Mouse (Mus musculus): ENCODE measurements at regions not wholly inside any gene's neighbourhood (a gene's known extent, or its start where the extent isn't known, plus 50 kb on each side); places are given as distances from the start of the nearest gene placed in this dataset.

DNA sequence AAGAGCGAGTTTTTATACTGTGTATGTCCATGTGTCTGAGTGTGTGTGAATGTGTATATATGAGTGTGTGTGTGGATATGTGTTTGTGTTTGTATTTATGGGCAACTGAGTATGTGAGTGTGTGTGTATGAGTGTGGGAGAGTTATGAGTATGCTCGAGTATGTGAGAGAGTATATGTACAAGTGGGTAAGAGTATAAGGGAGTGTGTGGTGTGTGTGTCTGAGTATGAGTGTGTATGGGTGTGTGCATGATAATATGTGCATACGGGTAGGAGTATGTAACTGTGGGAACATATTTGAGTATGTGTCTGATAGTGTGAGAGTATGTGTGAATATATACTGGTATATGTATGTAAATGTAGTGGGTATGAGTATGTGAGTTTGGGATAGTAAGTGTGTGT lies 110.0 kb upstream of the Arhgef26 start:
- ATAC-seq (ENCODE audit: low FRiP score) (no peak), DNase-seq (ENCODE audit: low spot score, missing footprints) (no peak)
- no peak overlapping the region for H3K4me3 ChIP-seq (ENCODE audit: low read depth, low read length)
- H3K36me3 ChIP-seq (ENCODE audit: control insufficient read depth, insufficient read depth, low read length), result no peaks in the 10 kb centered on the region
- H3K27ac ChIP-seq (ENCODE audit: low read depth, low read length), result no peak overlapping the region
- H3K4me2 ChIP-seq, result no peak overlapping the region
- 85% methylated on average over 3 of the region's 3 CpGs for WGBS
- no peak overlapping the region for H3K9ac ChIP-seq (ENCODE audit: low read length)
- H3K4me1 ChIP-seq (ENCODE audit: control insufficient read depth, insufficient read depth, low read length), result no peaks in the 10 kb centered on the region
- H3K9me3 ChIP-seq (ENCODE audit: control insufficient read depth, low read length), result no peaks in the 10 kb centered on the region
- no peaks in the 10 kb centered on the region for H3K27me3 ChIP-seq (ENCODE audit: control insufficient read depth, insufficient read depth, low read length)

DNA sequence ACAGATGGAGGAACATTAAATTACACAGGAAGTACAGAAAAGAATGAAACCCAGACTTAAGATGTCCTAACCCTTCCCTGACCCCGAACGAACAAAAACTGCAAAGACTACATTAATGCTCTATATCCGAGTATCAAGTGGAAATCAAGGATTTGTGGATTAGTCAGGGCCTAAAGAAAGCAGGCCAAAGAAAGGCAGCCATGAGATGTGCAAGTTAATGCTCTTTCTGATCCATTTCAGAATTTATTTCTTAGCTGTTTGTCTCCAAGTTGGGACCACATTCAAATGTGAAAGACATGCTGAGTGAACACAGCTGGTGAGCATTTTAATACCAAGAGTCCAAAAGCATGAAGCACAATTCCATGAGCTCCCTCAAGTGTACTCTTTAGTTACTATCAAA lies 97.1 kb upstream of the Arhgef26 start:
- ATAC-seq (ENCODE audit: low FRiP score) (no peak), DNase-seq (ENCODE audit: low spot score, missing footprints) (no peak)
- Histone ChIP-seq H3K4me2 (no peak overlapping the region), H3K36me3 (ENCODE audit: control insufficient read depth, insufficient read depth, low read length) (no peaks in the 10 kb centered on the region), H3K27me3 (ENCODE audit: control insufficient read depth, insufficient read depth, low read length) (no peaks in the 10 kb centered on the region), H3K4me3 (ENCODE audit: low read depth, low read length) (no peak overlapping the region), H3K9me3 (ENCODE audit: control insufficient read depth, low read length) (no peaks in the 10 kb centered on the region), H3K9ac (ENCODE audit: low read length) (no peak overlapping the region), H3K27ac (ENCODE audit: low read depth, low read length) (no peak overlapping the region), H3K4me1 (ENCODE audit: control insufficient read depth, insufficient read depth, low read length) (no peaks in the 10 kb centered on the region)
- WGBS, result 73% methylated on average over 3 of the region's 3 CpGs

DNA sequence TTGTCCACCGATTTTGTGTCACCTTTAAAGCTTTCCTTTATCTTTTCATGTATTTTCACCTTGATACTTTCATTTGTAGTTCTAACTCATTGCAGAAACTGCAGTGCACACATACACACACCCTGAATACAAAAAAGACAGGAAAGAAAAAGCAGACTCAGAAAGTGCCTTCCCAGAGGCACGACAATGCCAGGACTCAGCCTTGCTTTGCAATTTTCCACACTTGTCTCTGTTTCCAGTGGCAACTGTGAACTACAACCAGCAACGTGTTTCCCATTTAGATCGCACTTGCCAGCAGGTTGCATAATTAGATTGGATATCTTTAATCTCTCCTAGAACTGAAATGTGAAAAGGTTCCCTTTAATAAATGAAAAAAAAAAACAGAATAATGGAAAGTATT lies 66.4 kb upstream of the Arhgef26 start:
- DNase-seq (ENCODE audit: low spot score, missing footprints) (no peak), ATAC-seq (ENCODE audit: low FRiP score) (no peak)
- Histone ChIP-seq H3K4me1 (ENCODE audit: control insufficient read depth, insufficient read depth, low read length) (no peaks in the 10 kb centered on the region), H3K36me3 (ENCODE audit: control insufficient read depth, insufficient read depth, low read length) (no peaks in the 10 kb centered on the region), H3K9me3 (ENCODE audit: control insufficient read depth, low read length) (no peaks in the 10 kb centered on the region), H3K4me2 (no peak overlapping the region), H3K27me3 (ENCODE audit: control insufficient read depth, insufficient read depth, low read length) (no peaks in the 10 kb centered on the region), H3K4me3 (ENCODE audit: low read depth, low read length) (no peak overlapping the region), H3K9ac (ENCODE audit: low read length) (no peak overlapping the region), H3K27ac (ENCODE audit: low read depth, low read length) (no peak overlapping the region)
- WGBS, result 64% methylated on average over 4 of the region's 4 CpGs

DNA sequence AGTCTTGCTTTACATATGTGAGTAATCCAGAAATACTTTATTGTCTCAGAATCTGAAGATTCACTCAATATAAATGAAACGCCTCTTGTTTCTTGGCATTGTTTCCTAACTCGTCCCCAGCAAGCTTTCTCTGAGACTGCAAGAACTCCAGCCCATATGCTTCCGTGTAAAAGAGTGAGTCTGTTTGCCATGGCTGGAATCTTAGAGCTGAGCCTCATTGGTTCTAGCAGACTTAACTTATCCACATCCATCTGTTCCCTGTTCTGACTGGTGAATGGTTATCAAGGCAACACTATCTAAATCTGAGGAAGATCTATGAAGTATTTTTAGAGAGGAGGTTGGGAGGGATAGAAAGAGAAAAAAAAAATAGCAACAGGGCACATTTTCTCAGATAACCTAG lies 59.9 kb upstream of the Arhgef26 start:
- ATAC-seq (ENCODE audit: low FRiP score) (no peak), DNase-seq (ENCODE audit: low spot score, missing footprints) (no peak)
- 83% methylated on average over 3 of the region's 3 CpGs for WGBS

DNA sequence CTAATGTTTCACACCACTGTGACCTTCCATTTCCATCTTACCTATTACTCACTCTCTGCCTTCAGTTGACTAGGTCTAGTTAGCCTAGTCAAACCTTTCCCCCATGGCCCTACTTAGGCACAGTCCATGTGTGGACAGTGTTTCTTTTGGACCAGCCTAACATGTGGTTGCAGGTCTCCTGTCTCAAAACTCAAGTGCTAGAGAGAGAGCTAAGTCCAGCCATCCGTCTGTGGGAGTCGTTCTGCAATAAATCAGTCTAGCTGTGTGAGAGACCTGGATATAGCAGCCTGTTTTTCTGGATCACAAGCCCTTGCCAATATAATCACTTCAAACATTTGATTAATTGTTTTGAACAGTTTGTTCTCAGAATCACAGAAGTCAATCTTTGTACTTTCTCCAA lies 57.2 kb upstream of the Arhgef26 start:
- Histone ChIP-seq H3K4me3 (ENCODE audit: low read depth, low read length) (no peak overlapping the region), H3K4me2 (no peak overlapping the region), H3K36me3 (ENCODE audit: control insufficient read depth, insufficient read depth, low read length) (no peaks in the 10 kb centered on the region), H3K4me1 (ENCODE audit: control insufficient read depth, insufficient read depth, low read length) (no peaks in the 10 kb centered on the region), H3K9ac (ENCODE audit: low read length) (no peak overlapping the region), H3K27me3 (ENCODE audit: control insufficient read depth, insufficient read depth, low read length) (no peaks in the 10 kb centered on the region), H3K27ac (ENCODE audit: low read depth, low read length) (no peak overlapping the region), H3K9me3 (ENCODE audit: control insufficient read depth, low read length) (no peaks in the 10 kb centered on the region)
- 77% methylated on average over 2 of the region's 2 CpGs for WGBS
- no peak for ATAC-seq (ENCODE audit: low FRiP score)
- no peak for DNase-seq (ENCODE audit: low spot score, missing footprints)

More for the DNA sequence above, 59.9 kb upstream of the Arhgef26 start:
- no peaks in the 10 kb centered on the region for H3K9me3 ChIP-seq (ENCODE audit: control insufficient read depth, low read length)
- H3K4me2 ChIP-seq, result no peak overlapping the region
- no peaks in the 10 kb centered on the region for H3K27me3 ChIP-seq (ENCODE audit: control insufficient read depth, insufficient read depth, low read length)
- H3K4me3 ChIP-seq (ENCODE audit: low read depth, low read length), result no peak overlapping the region
- H3K27ac ChIP-seq (ENCODE audit: low read depth, low read length), result no peak overlapping the region
- no peaks in the 10 kb centered on the region for H3K36me3 ChIP-seq (ENCODE audit: control insufficient read depth, insufficient read depth, low read length)
- H3K4me1 ChIP-seq (ENCODE audit: control insufficient read depth, insufficient read depth, low read length), result no peaks in the 10 kb centered on the region
- no peak overlapping the region for H3K9ac ChIP-seq (ENCODE audit: low read length)

All from midbrain, embryonic 11.5 days (tissue).